Comparison of ENCODE assay signal across 11 mouse cellular contexts in the genomic region with DNA sequence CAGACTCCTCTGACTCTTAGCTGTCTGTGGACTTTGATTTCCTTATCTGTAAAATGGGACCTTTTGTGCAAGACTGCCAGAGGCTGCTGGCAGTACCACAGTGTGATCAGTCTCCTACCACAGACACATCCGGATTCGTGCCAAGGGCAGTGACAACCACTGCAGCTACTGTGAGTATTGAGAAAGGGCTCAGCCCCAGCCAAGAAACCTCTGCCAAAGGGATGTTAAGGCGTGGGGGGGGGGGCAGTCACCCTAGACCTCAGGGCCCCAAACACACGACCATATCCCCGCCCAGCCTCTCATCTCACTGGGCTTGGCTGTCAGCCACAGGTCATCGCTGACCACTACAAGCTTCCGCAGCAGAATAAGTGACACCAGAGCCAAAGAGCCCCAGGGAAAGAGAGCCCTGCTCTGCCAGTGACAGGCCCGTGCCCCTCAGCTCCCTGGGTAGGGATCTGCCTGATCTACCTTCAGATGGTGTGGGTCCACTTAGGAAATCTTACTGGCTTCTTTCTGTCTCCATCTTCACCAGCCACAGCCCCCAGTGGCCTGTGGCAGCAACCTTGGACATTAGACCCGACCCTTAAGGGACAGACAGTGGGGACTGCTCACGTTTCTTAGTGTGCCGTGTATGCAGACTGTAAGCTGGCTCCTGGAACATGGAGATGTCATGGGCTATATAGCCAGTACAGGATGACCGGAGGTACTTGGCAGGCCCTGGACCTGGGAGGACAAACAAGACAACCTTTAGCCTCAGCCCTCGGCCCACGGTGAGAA. TPM values are rescaled to one million over a fixed set of nuclear protein-coding genes. Genes with fewer than 3 reads are reported as not detected.
A peak's percentile ranks its signal among the peaks of the same experiment; 100 is the strongest.
DNase-seq lines count a peak whose midpoint lies in the region; ATAC-seq and TF ChIP-seq lines count a peak whose summit lies in the region.
"Had no signal": no experiment of that assay in that cellular context is flagged by ENCODE, and none has a peak within 500 bp of the region (broad histone marks: within the 10 kb centered on the region; RNA-seq: fewer than 3 reads in every experiment).

No protein-coding gene starts in this region.

- H3K36me3 ChIP-seq in heart, embryonic 11.5 days (ENCODE audit: control insufficient read depth, insufficient read depth, low read length) = no peaks in the 10 kb centered on the region
- H3K36me3 ChIP-seq in liver, adult 2 months (ENCODE audit: control insufficient read depth, insufficient read depth, low read length) = no peaks in the 10 kb centered on the region
- no peaks in the 10 kb centered on the region for H3K36me3 ChIP-seq in liver, postnatal 0 days (replicated peaks; ENCODE audit: insufficient read depth, low read length)

- H3K27ac ChIP-seq in heart, embryonic 11.5 days (ENCODE audit: low read depth, low read length) = no peak overlapping the region
- no peak overlapping the region for H3K27ac ChIP-seq in liver, adult 2 months (replicated peaks; ENCODE audit: insufficient read depth, low read depth, low read length)
- H3K27ac ChIP-seq in liver, postnatal 0 days (ENCODE audit: low read depth) = no peak overlapping the region
- H3K27ac ChIP-seq: layer of hippocampus, adult 2 months had no signal

- no peak for TF ChIP-seq EP300 in liver, postnatal 0 days (IDR thresholded peaks at IDR 0.05; ENCODE audit: low read depth)

- ATAC-seq in heart, embryonic 11.5 days (replicated peaks; ENCODE audit: insufficient number of reproducible peaks, low FRiP score, low TSS enrichment) = no peak
- no peak for ATAC-seq in liver, postnatal 0 days
- ATAC-seq: inflammation-experienced regulatory T-cells, adult 6 months had no signal

- no peak overlapping the region for H3K9ac ChIP-seq in heart, embryonic 11.5 days (ENCODE audit: low read depth, low read length)
- no peak overlapping the region for H3K9ac ChIP-seq in liver, adult 2 months (ENCODE audit: low read depth, low read length)
- no peak overlapping the region for H3K9ac ChIP-seq in liver, postnatal 0 days (replicated peaks)

- H3K9me3 ChIP-seq in heart, embryonic 11.5 days (replicated peaks; ENCODE audit: control insufficient read depth, low read length) = no peaks in the 10 kb centered on the region
- H3K9me3 ChIP-seq in liver, postnatal 0 days (ENCODE audit: low read length) = no peaks in the 10 kb centered on the region

- H3K79me2 ChIP-seq in liver, adult 2 months (ENCODE audit: control insufficient read depth, insufficient read depth, low read length) = no peaks in the 10 kb centered on the region

- no peaks in the 10 kb centered on the region; the same call in 1 of the 2 replicates for H3K27me3 ChIP-seq in heart, embryonic 11.5 days (ENCODE audit: control insufficient read depth, insufficient read depth, low read length)
- H3K27me3 ChIP-seq in liver, adult 2 months (ENCODE audit: control insufficient read depth, insufficient read depth, low read length) = no peaks in the 10 kb centered on the region
- H3K27me3 ChIP-seq in liver, postnatal 0 days (ENCODE audit: insufficient read depth, low read length) = no peaks in the 10 kb centered on the region

- no peak overlapping the region for H3K4me3 ChIP-seq in heart, embryonic 11.5 days (ENCODE audit: low read depth, low read length)
- H3K4me3 ChIP-seq in liver, adult 2 months (ENCODE audit: insufficient read depth, low read depth, low read length) = no peak overlapping the region
- H3K4me3 ChIP-seq in liver, postnatal 0 days (ENCODE audit: low read depth, low read length) = no peak overlapping the region
- H3K4me3 ChIP-seq: layer of hippocampus, adult 2 months had no signal

- no peak for TF ChIP-seq POLR2A in liver, adult 2 months (IDR thresholded peaks at IDR 0.05; ENCODE audit: extremely low read depth, insufficient read depth, low read length)

- peaks cover 25% of the 10 kb centered on the region for H3K4me1 ChIP-seq in heart, embryonic 11.5 days (ENCODE audit: control insufficient read depth, insufficient read depth, low read length)
- H3K4me1 ChIP-seq in liver, adult 2 months (ENCODE audit: control insufficient read depth, insufficient read depth, low read length) = peaks cover 6% of the 10 kb centered on the region
- H3K4me1 ChIP-seq in liver, postnatal 0 days (ENCODE audit: insufficient read depth) = no peaks in the 10 kb centered on the region

- TF ChIP-seq CTCF in liver, adult 2 months (IDR thresholded peaks at IDR 0.05; ENCODE audit: low read depth, low read length) = no peak
- TF ChIP-seq CTCF in liver, postnatal 0 days (IDR thresholded peaks at IDR 0.05; ENCODE audit: low read depth) = no peak

- H3K4me2 ChIP-seq in heart, embryonic 11.5 days = no peak overlapping the region
- no peak overlapping the region for H3K4me2 ChIP-seq in liver, postnatal 0 days (ENCODE audit: low read depth, low read length)

- whole genome bisulfite sequencing in heart, embryonic 11.5 days (ENCODE audit: insufficient replicate concordance) = 68% methylated on average over 14 of the region's 14 CpGs
- 43% methylated on average over 14 of the region's 14 CpGs for WGBS in liver, adult 2 months
- 60% methylated on average over 14 of the region's 14 CpGs for WGBS in liver, postnatal 0 days (ENCODE audit: insufficient replicate concordance)

- peak; percentile 93 for DNase-seq in heart, adult 11 months
- DNase-seq in liver, adult 2 months (ENCODE audit: extremely low read depth, low read depth, low spot score) = peak; percentile 89
- DNase-seq in liver, postnatal 0 days = no peak
- DNase-seq in adrenal gland, postnatal 36 days = peak; percentile 68 to 80
- DNase-seq in lung, postnatal 4 days = peak; percentile 41 to 81
- DNase-seq in urinary bladder, postnatal 10 days (ENCODE audit: low spot score) = no peak
- no peak for DNase-seq in B cell, adult 2 months
- DNase-seq: heart, postnatal 10 days had no signal

RNA-seq across cellular contexts. Expression of a gene that starts 14.2 kb away (rescaled TPM):
- polyA plus RNA-seq in heart, embryonic 11.5 days (2014; fragmentation: Nextera tagmentation; extraction: Ambion mirVana) = 0.82 and 0.87 TPM in 2 replicates
- total RNA-seq in liver, adult 2 months (2014; rRNA removed) = not detected in 2 replicates
- 0.11 TPM in 1 of 2 replicates, not detected in the other for polyA plus RNA-seq in liver, adult 2 months (2012; rRNA removed)
- polyA plus RNA-seq in liver, postnatal 0 days (2015; fragmentation: Nextera tagmentation; extraction: Ambion mirVana) = not detected in 2 replicates
- 1 to 10 TPM in 1 of 2 experiments, under 1 TPM in 1; 0.63 to 1.7 TPM for total RNA-seq in adrenal gland, postnatal 36 days (2021)
- total RNA-seq: layer of hippocampus, adult 2 months had no signal
- polyA plus RNA-seq: inflammation-experienced regulatory T-cells, adult 6 months had no signal

RNA-seq across cellular contexts. Expression of a gene that starts 14.5 kb away (rescaled TPM):
- polyA plus RNA-seq in heart, embryonic 11.5 days (2014; fragmentation: Nextera tagmentation; extraction: Ambion mirVana) = 18.6 and 22.0 TPM in 2 replicates
- total RNA-seq in liver, adult 2 months (2014; rRNA removed) = 0.09 and 0.13 TPM in 2 replicates
- polyA plus RNA-seq in liver, adult 2 months (2012; rRNA removed) = 0.04 and 0.11 TPM in 2 replicates
- polyA plus RNA-seq in liver, postnatal 0 days (2015; fragmentation: Nextera tagmentation; extraction: Ambion mirVana) = 0.13 and 0.20 TPM in 2 replicates
- 10 to 100 TPM in 1 of 2 experiments, 1 to 10 TPM in 1; 9.7 to 12.0 TPM for total RNA-seq in adrenal gland, postnatal 36 days (2021)
- polyA plus RNA-seq: inflammation-experienced regulatory T-cells, adult 6 months had no signal

RNA-seq across cellular contexts. Expression of a gene that starts 54.0 kb away (rescaled TPM):
- polyA plus RNA-seq in heart, embryonic 11.5 days (2014; fragmentation: Nextera tagmentation; extraction: Ambion mirVana) = 2.2 and 2.4 TPM in 2 replicates
- under 0.01 and 0.13 TPM in 2 replicates for total RNA-seq in liver, adult 2 months (2014; rRNA removed)
- polyA plus RNA-seq in liver, adult 2 months (2012; rRNA removed) = 0.09 and 0.27 TPM in 2 replicates
- polyA plus RNA-seq in liver, postnatal 0 days (2015; fragmentation: Nextera tagmentation; extraction: Ambion mirVana) = 0.17 and 0.29 TPM in 2 replicates
- 1 to 10 TPM in 1 of 2 experiments, under 1 TPM in 1; 0.66 to 1.2 TPM for total RNA-seq in adrenal gland, postnatal 36 days (2021)
- polyA plus RNA-seq: inflammation-experienced regulatory T-cells, adult 6 months had no signal

Comparison
In these comparisons a context has a peak if more than half of its experiments do, and no peak if none do; other contexts are left out.
1. DNase-seq: peak in heart, adult 11 months (single experiment), liver, adult 2 months (single experiment), adrenal gland, postnatal 36 days (2 of 2) and lung, postnatal 4 days (2 of 2); none in liver, postnatal 0 days (single experiment), urinary bladder, postnatal 10 days (single experiment) and B cell, adult 2 months (0 of 2).
2. RNA of a gene that starts 14.5 kb away (polyA plus RNA-seq): 18.6 to 22.0 TPM in heart, embryonic 11.5 days; 0.13 to 0.20 TPM in liver, postnatal 0 days and 0.04 to 0.11 TPM in liver, adult 2 months; every median in the first group is over 10 times any median in the second.